Mouse (Mus musculus): ENCODE results near the gene Iba57. TPM values are rescaled to one million over a fixed set of nuclear protein-coding genes. Genes with fewer than 3 reads are reported as not detected.

Iba57 gene
- polyA plus RNA-seq, 1 experiment from 2014 or later = 1.8 TPM

DNA sequence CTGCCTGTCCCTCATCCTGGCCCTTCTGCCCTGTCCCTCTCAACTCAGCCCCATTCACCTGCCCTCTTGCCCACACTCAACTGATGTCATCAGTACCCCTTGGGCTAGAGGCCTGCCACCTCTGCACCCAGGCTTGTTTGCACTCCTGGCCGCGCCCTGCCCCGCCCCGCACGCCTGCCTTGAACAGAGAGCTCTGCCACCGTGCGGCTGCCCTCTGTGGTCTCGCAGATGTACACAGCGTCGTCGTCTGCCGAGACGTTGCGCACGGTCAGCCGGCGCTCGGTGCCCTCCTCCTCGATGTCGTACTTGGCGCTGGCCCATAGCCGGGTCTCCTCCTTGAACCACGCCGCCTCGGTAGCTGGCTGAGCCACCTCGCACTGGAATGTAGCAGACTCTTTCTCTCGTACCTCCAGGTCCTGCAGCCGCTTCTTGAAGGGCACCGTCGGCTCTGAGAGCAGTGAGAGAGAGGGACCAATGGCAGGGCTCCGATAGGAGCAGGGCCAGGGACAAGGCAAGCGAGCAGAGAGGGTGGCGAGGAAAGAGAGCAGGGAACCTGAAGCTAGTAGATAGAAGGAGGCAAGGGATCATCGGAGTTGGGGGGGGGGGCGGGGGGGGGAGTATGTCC, 29.1 kb downstream of the Iba57 start:
- H3K27ac ChIP-seq (ENCODE audit: low read length) = no peak overlapping the region
- H3K4me1 ChIP-seq (ENCODE audit: control insufficient read depth, insufficient read depth, low read length) = 0 out of 2 replicates have a peak, but pooled peaks cover 6% of the 10 kb centered on the region
- H3K9ac ChIP-seq (replicated peaks; ENCODE audit: low read depth, low read length) = no peak overlapping the region
- WGBS = 7% methylated on average over 34 of the region's 35 CpGs
- no peak overlapping the region for H3K4me2 ChIP-seq (replicated peaks; ENCODE audit: low read depth, low read length)
- ATAC-seq (ENCODE audit: insufficient number of reproducible peaks, insufficient read depth, low FRiP score, low read depth) = peak; percentile 43; the same call in 1 of the 2 replicates
- peaks cover 38% of the 10 kb centered on the region for H3K27me3 ChIP-seq (ENCODE audit: control insufficient read depth, insufficient read depth, low read length)
- no peaks in the 10 kb centered on the region for H3K36me3 ChIP-seq (ENCODE audit: control insufficient read depth, insufficient read depth, low read length)
- H3K9me3 ChIP-seq (ENCODE audit: control insufficient read depth, low read depth, low read length) = no peaks in the 10 kb centered on the region
- H3K4me3 ChIP-seq (ENCODE audit: low read depth, low read length) = no peak overlapping the region

DNA sequence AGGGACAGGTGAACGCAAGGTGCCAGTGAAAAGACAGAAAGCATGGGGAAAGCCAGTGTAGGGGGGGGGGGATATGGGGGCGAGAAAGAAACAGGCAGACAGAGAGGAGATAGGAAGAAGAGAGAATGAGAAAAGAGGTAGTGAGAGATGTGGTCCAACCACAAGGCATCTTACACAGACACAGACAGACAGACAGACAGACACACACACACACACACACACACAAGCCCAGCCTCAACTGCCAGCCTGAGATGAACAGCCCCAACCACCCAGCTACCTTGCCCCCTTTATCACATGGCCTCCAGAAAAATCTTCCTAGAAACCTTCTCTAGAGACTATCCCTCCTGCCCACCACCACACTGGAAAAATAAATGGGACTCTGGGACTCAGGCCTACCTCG, 31.5 kb downstream of the Iba57 start:
- Histone ChIP-seq H3K27me3 (ENCODE audit: control insufficient read depth, insufficient read depth, low read length) (peaks cover 33% of the 10 kb centered on the region), H3K27ac (ENCODE audit: low read length) (no peak overlapping the region), H3K9ac (replicated peaks; ENCODE audit: low read depth, low read length) (no peak overlapping the region), H3K4me1 (ENCODE audit: control insufficient read depth, insufficient read depth, low read length) (0 out of 2 replicates have a peak, but pooled peaks cover 6% of the 10 kb centered on the region), H3K36me3 (ENCODE audit: control insufficient read depth, insufficient read depth, low read length) (no peaks in the 10 kb centered on the region), H3K4me3 (ENCODE audit: low read depth, low read length) (no peak overlapping the region), H3K4me2 (replicated peaks; ENCODE audit: low read depth, low read length) (no peak overlapping the region), H3K9me3 (ENCODE audit: control insufficient read depth, low read depth, low read length) (no peaks in the 10 kb centered on the region)
- no peak for ATAC-seq (ENCODE audit: insufficient number of reproducible peaks, insufficient read depth, low FRiP score, low read depth)
- 77% methylated on average over 2 of the region's 3 CpGs for WGBS

DNA sequence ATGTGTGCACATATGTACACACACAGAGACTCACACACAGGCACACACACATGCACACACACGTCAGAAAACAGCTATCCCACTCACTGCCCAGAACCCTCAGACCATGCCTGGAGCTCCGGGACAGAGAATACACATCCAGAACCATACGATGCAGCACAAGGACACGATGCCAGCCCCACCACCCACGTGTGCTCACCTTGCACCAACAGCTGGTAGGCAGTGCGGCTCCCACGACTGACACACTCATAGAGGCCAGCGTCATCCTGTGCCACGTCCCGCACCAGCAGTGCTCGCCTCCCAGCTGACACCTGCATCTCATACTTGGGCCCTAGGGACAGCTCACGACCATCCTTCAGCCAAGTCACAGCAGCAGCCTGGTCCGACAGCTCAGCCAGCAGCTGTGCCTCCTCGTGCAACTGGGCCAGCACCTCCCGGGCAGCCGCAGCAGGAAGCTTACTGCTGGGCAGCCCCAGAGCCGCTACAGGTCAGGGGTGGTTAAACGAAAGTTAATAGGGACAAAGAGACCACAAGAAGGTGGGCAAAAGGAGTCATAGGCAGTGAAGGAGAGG, 32.1 kb downstream of the Iba57 start:
- no peak overlapping the region for H3K27ac ChIP-seq (ENCODE audit: low read length)
- H3K9ac ChIP-seq (replicated peaks; ENCODE audit: low read depth, low read length) = no peak overlapping the region
- 60% methylated on average over 18 of the region's 18 CpGs for WGBS
- ATAC-seq (ENCODE audit: insufficient number of reproducible peaks, insufficient read depth, low FRiP score, low read depth) = no peak
- H3K36me3 ChIP-seq (ENCODE audit: control insufficient read depth, insufficient read depth, low read length) = no peaks in the 10 kb centered on the region
- 0 out of 2 replicates have a peak, but pooled peaks cover 6% of the 10 kb centered on the region for H3K4me1 ChIP-seq (ENCODE audit: control insufficient read depth, insufficient read depth, low read length)
- H3K4me2 ChIP-seq (replicated peaks; ENCODE audit: low read depth, low read length) = no peak overlapping the region
- no peak overlapping the region for H3K4me3 ChIP-seq (ENCODE audit: low read depth, low read length)
- H3K27me3 ChIP-seq (ENCODE audit: control insufficient read depth, insufficient read depth, low read length) = peaks cover 30% of the 10 kb centered on the region
- H3K9me3 ChIP-seq (ENCODE audit: control insufficient read depth, low read depth, low read length) = no peaks in the 10 kb centered on the region

DNA sequence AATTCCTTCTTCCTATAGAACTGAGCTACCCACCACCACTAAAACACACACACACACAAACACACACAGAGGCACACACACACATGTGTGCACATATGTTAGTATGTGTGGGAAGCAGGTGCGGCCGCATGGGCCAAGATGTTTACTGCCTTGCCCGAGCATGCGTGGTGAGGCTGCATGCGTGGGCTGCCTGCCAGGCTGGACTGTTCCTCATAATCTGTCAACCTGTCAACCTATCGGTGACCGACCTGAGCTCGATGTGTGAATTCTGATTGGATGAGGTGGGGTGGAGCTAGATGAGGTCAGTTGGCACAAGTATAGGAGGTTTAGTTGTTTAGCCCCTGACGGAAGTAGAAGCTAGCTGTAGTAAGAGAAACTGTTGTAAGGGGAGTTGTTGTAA, 32.8 kb downstream of the Iba57 start:
- Histone ChIP-seq H3K9ac (replicated peaks; ENCODE audit: low read depth, low read length) (no peak overlapping the region), H3K4me1 (ENCODE audit: control insufficient read depth, insufficient read depth, low read length) (0 out of 2 replicates have a peak, but pooled peaks cover 6% of the 10 kb centered on the region), H3K27ac (ENCODE audit: low read length) (no peak overlapping the region), H3K36me3 (ENCODE audit: control insufficient read depth, insufficient read depth, low read length) (no peaks in the 10 kb centered on the region), H3K4me3 (ENCODE audit: low read depth, low read length) (no peak overlapping the region), H3K4me2 (replicated peaks; ENCODE audit: low read depth, low read length) (no peak overlapping the region), H3K9me3 (ENCODE audit: control insufficient read depth, low read depth, low read length) (no peaks in the 10 kb centered on the region), H3K27me3 (ENCODE audit: control insufficient read depth, insufficient read depth, low read length) (peaks cover 23% of the 10 kb centered on the region)
- no peak for ATAC-seq (ENCODE audit: insufficient number of reproducible peaks, insufficient read depth, low FRiP score, low read depth)
- 64% methylated on average over 9 of the region's 9 CpGs for WGBS

DNA sequence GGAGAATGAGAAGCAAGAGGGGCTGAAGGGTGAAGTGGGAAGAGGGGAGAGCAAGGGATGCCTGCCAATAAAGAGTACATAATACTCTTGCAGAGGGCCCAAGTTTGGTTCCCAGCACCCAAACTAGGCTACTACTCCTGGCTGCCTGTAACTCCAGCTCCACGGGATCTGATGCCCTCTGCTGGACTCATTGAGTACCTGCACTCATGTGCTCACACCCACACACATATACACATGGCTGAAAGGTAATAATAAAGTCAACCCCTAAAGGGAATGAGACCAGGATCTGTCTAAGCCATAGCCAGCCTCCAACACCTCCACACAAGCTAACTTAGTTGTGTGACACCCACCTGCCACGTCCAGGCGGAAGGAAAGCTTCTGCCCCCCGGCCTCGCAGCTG, 57.6 kb downstream of the Iba57 start:
- H3K9me3 ChIP-seq (ENCODE audit: control insufficient read depth, low read depth, low read length) = peaks cover 3% of the 10 kb centered on the region; the same call in 1 of the 2 replicates
- no peak overlapping the region for H3K4me2 ChIP-seq (replicated peaks; ENCODE audit: low read depth, low read length)
- H3K27ac ChIP-seq (ENCODE audit: low read length) = no peak overlapping the region
- WGBS = 91% methylated on average over 5 of the region's 5 CpGs
- ATAC-seq (ENCODE audit: insufficient number of reproducible peaks, insufficient read depth, low FRiP score, low read depth) = no peak
- H3K4me3 ChIP-seq (ENCODE audit: low read depth, low read length) = no peak overlapping the region
- H3K9ac ChIP-seq (replicated peaks; ENCODE audit: low read depth, low read length) = no peak overlapping the region
- no peaks in the 10 kb centered on the region for H3K4me1 ChIP-seq (ENCODE audit: control insufficient read depth, insufficient read depth, low read length)
- H3K36me3 ChIP-seq (ENCODE audit: control insufficient read depth, insufficient read depth, low read length) = no peaks in the 10 kb centered on the region
- no peaks in the 10 kb centered on the region for H3K27me3 ChIP-seq (ENCODE audit: control insufficient read depth, insufficient read depth, low read length)

Other genes starting within 250 kb of the Iba57 start
- 0.07 TPM in 1 of 2 replicates, not detected in the other for gene Btnl10, start 245.8 kb downstream of the Iba57 start, polyA plus RNA-seq (2014; fragmentation: Nextera tagmentation; extraction: Ambion mirVana)
- 211 and 222 TPM in 2 replicates for gene Rnf187, start 224.8 kb downstream of the Iba57 start, polyA plus RNA-seq (2014; fragmentation: Nextera tagmentation; extraction: Ambion mirVana)
- gene Hist3h2ba, start 214.8 kb downstream of the Iba57 start, polyA plus RNA-seq (2014; fragmentation: Nextera tagmentation; extraction: Ambion mirVana) = 31.2 and 32.5 TPM in 2 replicates
- 32.4 and 33.9 TPM in 2 replicates for gene Hist3h2a, start 209.1 kb downstream of the Iba57 start, polyA plus RNA-seq (2014; fragmentation: Nextera tagmentation; extraction: Ambion mirVana)
- 0.20 and 0.62 TPM in 2 replicates for gene Trim17, start 209.1 kb downstream of the Iba57 start, polyA plus RNA-seq (2014; fragmentation: Nextera tagmentation; extraction: Ambion mirVana)
- 18.1 and 20.3 TPM in 2 replicates for gene Trim11, start 185.6 kb downstream of the Iba57 start, polyA plus RNA-seq (2014; fragmentation: Nextera tagmentation; extraction: Ambion mirVana)
- 0.69 and 0.75 TPM in 2 replicates for gene Obscn, start 27.3 kb downstream of the Iba57 start, polyA plus RNA-seq (2014; fragmentation: Nextera tagmentation; extraction: Ambion mirVana)
- 0.36 TPM in 1 of 2 replicates, not detected in the other for gene Gjc2, start 19.5 kb upstream of the Iba57 start, polyA plus RNA-seq (2014; fragmentation: Nextera tagmentation; extraction: Ambion mirVana)
- gene Guk1, start 28.5 kb upstream of the Iba57 start, polyA plus RNA-seq (2014; fragmentation: Nextera tagmentation; extraction: Ambion mirVana) = 124 and 130 TPM in 2 replicates
- 92.3 and 103 TPM in 2 replicates for gene Mrpl55, start 38.7 kb upstream of the Iba57 start, polyA plus RNA-seq (2014; fragmentation: Nextera tagmentation; extraction: Ambion mirVana)
- 28.7 and 34.3 TPM in 2 replicates for gene 2310033P09Rik, start 44.6 kb upstream of the Iba57 start, polyA plus RNA-seq (2014; fragmentation: Nextera tagmentation; extraction: Ambion mirVana)
- gene Arf1, start 64.5 kb upstream of the Iba57 start, polyA plus RNA-seq (2014; fragmentation: Nextera tagmentation; extraction: Ambion mirVana) = 655 and 669 TPM in 2 replicates
- not detected in 2 replicates for gene Wnt3a, start 127.0 kb upstream of the Iba57 start, polyA plus RNA-seq (2014; fragmentation: Nextera tagmentation; extraction: Ambion mirVana)
- gene Wnt9a, start 143.2 kb upstream of the Iba57 start, polyA plus RNA-seq (2014; fragmentation: Nextera tagmentation; extraction: Ambion mirVana) = 2.3 and 3.1 TPM in 2 replicates
- gene Prss38, start 211.9 kb upstream of the Iba57 start, polyA plus RNA-seq (2014; fragmentation: Nextera tagmentation; extraction: Ambion mirVana) = not detected in 2 replicates